Mouse (Mus musculus) CH12.LX (cell line): Measurements from ENCODE around the gene Fam92b. TPM values are rescaled to one million over a fixed set of nuclear protein-coding genes. Genes with fewer than 3 reads are reported as not detected.

ENCODE experiments used
- DNase-seq: peaks from one replicate; pipeline ENCODE4 v3.0.0-alpha.2; 2013; ENCODE audit errors: extremely low read depth
- H3K27ac ChIP-seq: 2 replicates; pipeline ENCODE4 v1.5.1; 2012; ENCODE audit warnings: low read depth, mild to moderate bottlenecking, control low read depth, moderate library complexity; ENCODE audit not compliant: insufficient read depth
- H3K27me3 ChIP-seq: replicated peaks from 2 replicates; pipeline ENCODE3; 2012; ENCODE audit warnings: inconsistent platforms
- H3K36me3 ChIP-seq, 2 experiments: replicated peaks in 1 of 2; 2 replicates each; pipeline versions ENCODE3 to v1.6.1; 2012; ENCODE audit warnings: inconsistent platforms in 1 of 2, low read length in 1 of 2, mild to moderate bottlenecking in 1 of 2, mixed read lengths in 1 of 2, moderate library complexity in 1 of 2; ENCODE audit not compliant: control insufficient read depth in 1 of 2, insufficient read depth in 1 of 2
- H3K4me1 ChIP-seq, 2 experiments: 2 replicates each; pipeline ENCODE4 v1.6.1; 2012; ENCODE audit warnings: inconsistent platforms in 1 of 2, moderate library complexity in 1 of 2; ENCODE audit not compliant: insufficient read depth in 2 of 2, control insufficient read depth in 1 of 2
- H3K4me2 ChIP-seq: 2 replicates; pipeline ENCODE4 v1.6.1; 2012; ENCODE audit warnings: low read depth, mild to moderate bottlenecking, control low read depth; ENCODE audit not compliant: poor library complexity, insufficient read depth, severe bottlenecking
- H3K4me3 ChIP-seq, 3 experiments: fragments of 150-350 bp in 1 of 3; sonication (generic) in 1 of 3; replicated peaks in 1 of 3; 2 replicates each; pipeline versions ENCODE3 to v1.5.1; 2011 to 2012; ENCODE audit warnings: low read depth in 2 of 3, low read length in 2 of 3, mild to moderate bottlenecking in 2 of 3, moderate library complexity in 2 of 3, control low read depth in 1 of 3, improper control_type of control experiment in 1 of 3, inconsistent platforms in 1 of 3, mixed read lengths in 1 of 3; ENCODE audit not compliant: poor library complexity in 1 of 3
- H3K79me2 ChIP-seq: replicated peaks from 2 replicates; pipeline ENCODE4 v1.6.1; 2012; ENCODE audit warnings: mild to moderate bottlenecking, moderate library complexity; ENCODE audit not compliant: control insufficient read depth, poor library complexity, insufficient read depth, severe bottlenecking; ENCODE audit errors: extremely low read depth
- H3K9ac ChIP-seq: 2 replicates; pipeline ENCODE4 v1.6.1; 2012; ENCODE audit warnings: low read depth, mild to moderate bottlenecking, control low read depth, moderate library complexity; ENCODE audit not compliant: insufficient read depth
- H3K9me3 ChIP-seq: replicated peaks from 2 replicates; pipeline ENCODE3; 2012; ENCODE audit warnings: low read length, inconsistent platforms, mixed read lengths
- BHLHE40 ChIP-seq: IDR thresholded peaks from 2 replicates; pipeline ENCODE4 v1.6.1; 2011; ENCODE audit warnings: mild to moderate bottlenecking, low read depth, low read length, improper control_type of control experiment
- GABPA ChIP-seq: IDR thresholded peaks from 2 replicates; pipeline ENCODE4 v1.6.1; 2012; ENCODE audit warnings: low read depth, low read length, improper control_type of control experiment, inconsistent platforms; ENCODE audit not compliant: insufficient replicate concordance
- JUN ChIP-seq: IDR thresholded peaks from 2 replicates; pipeline ENCODE4 v1.6.1; 2011; ENCODE audit warnings: low read depth, mild to moderate bottlenecking, low read length, improper control_type of control experiment, moderate library complexity; ENCODE audit not compliant: insufficient read depth
- KAT2A ChIP-seq: IDR thresholded peaks from 2 replicates; pipeline ENCODE4 v1.6.1; 2012; ENCODE audit warnings: low read length, improper control_type of control experiment, inconsistent platforms; ENCODE audit not compliant: insufficient replicate concordance
- MEF2A ChIP-seq: IDR thresholded peaks from 2 replicates; pipeline ENCODE4 v1.6.1; 2014; ENCODE audit warnings: low read depth, mild to moderate bottlenecking, inconsistent platforms, low read length, improper control_type of control experiment, borderline replicate concordance
- MXI1 ChIP-seq: IDR thresholded peaks from 2 replicates; pipeline ENCODE4 v1.6.1; 2011; ENCODE audit warnings: mild to moderate bottlenecking, low read depth, low read length, improper control_type of control experiment
- NELFE ChIP-seq: IDR thresholded peaks from 2 replicates; pipeline ENCODE4 v1.6.1; 2011; ENCODE audit warnings: low read depth, low read length, improper control_type of control experiment
- RCOR1 ChIP-seq: conservative IDR thresholded peaks from 2 replicates; pipeline ENCODE4 v1.6.1; 2012; ENCODE audit warnings: low read depth, mild to moderate bottlenecking, inconsistent platforms, low read length, improper control_type of control experiment
- TCF12 ChIP-seq: IDR thresholded peaks from 2 replicates; pipeline ENCODE4 v1.6.1; 2014; ENCODE audit warnings: low read depth, mild to moderate bottlenecking, inconsistent platforms, low read length, improper control_type of control experiment
- ZC3H11A ChIP-seq: IDR thresholded peaks from 2 replicates; pipeline ENCODE4 v1.6.1; 2012; ENCODE audit warnings: low read depth, mild to moderate bottlenecking, inconsistent platforms, low read length, improper control_type of control experiment
- ZKSCAN1 ChIP-seq: IDR thresholded peaks from 2 replicates; pipeline ENCODE4 v1.6.1; 2012; ENCODE audit warnings: low read depth, inconsistent platforms, low read length, improper control_type of control experiment, borderline replicate concordance
- ZMIZ1 ChIP-seq: IDR thresholded peaks from 2 replicates; pipeline ENCODE4 v1.6.1; 2012; ENCODE audit warnings: low read depth, mild to moderate bottlenecking, inconsistent platforms, low read length, improper control_type of control experiment
- dilution Hi-C: fragments of 300-500 bp; cut with MboI; formaldehyde crosslinking; loops from 2 replicates; pipeline ENCODE4 v1.14.3; 2020; ENCODE audit warnings: low sequenced_read_pairs; ENCODE audit not compliant: extremely low pct_unique_long_range_greater_than_20kb, extremely low pct_ligation_motif_present
- in situ Hi-C: fragments of 300-500 bp; cut with MboI; formaldehyde crosslinking; loops from 3 replicates; pipeline ENCODE4 v1.14.3; 2019; ENCODE audit warnings: low sequenced_read_pairs, low pct_ligation_motif_present, low pct_unique_long_range_greater_than_20kb, mixed read lengths
- polyA plus RNA-seq: library from polyadenylated mRNA; unstranded; fragments of >175 nt; gene quantifications from 2 replicates; pipeline ENCODE4 v1.2.1, GENCODE M21; 2012; ENCODE audit warnings: low read depth; ENCODE audit not compliant: insufficient read length
- total RNA-seq, 2 experiments: library from RNA; depleted of rRNA; stranded (reverse); fragments of 300-350 nt in 1 of 2; fragments of >200 nt in 1 of 2; gene quantifications; 2 replicates each; pipeline ENCODE4 v1.2.3; 2012 to 2014

Gene Fam92b
- total and polyA plus RNA-seq, 3 experiments: not detected

- Histone ChIP-seq H3K9me3 (no peaks in the 10 kb centered on the region), H3K4me1 (no peaks in the 10 kb centered on the region), H3K27me3 (peaks cover 97% of the 10 kb centered on the region), H3K27ac (no peak overlapping the region), H3K79me2 (no peaks in the 10 kb centered on the region), H3K36me3 (no peaks in the 10 kb centered on the region), H3K9ac (no peak overlapping the region), H3K4me2 (no peak overlapping the region), H3K4me3 (no peak overlapping the region)
- dilution Hi-C loops (no loop called here), in situ Hi-C loops (no loop called here)
- no peak for DNase-seq
- TF ChIP-seq RCOR1: no peak
Observed at GRCm38 (mm10) chr8:120160366-120160765, 16.9 kb downstream of the Fam92b start.

GRCm38 (mm10) chr8:120152636-120153035 lies 24.6 kb downstream of the Fam92b start:
- no peaks in the 10 kb centered on the region for H3K79me2 ChIP-seq
- no peaks in the 10 kb centered on the region for H3K36me3 ChIP-seq
- H3K4me2 ChIP-seq: no peak overlapping the region
- TF ChIP-seq BHLHE40 (no peak), KAT2A (no peak), NELFE (no peak), ZMIZ1 (no peak), MEF2A (no peak), JUN (no peak), MXI1 (no peak), GABPA (no peak), TCF12 (no peak), ZC3H11A (no peak)
- no peak for DNase-seq
- peaks cover 85% of the 10 kb centered on the region for H3K27me3 ChIP-seq
- in situ Hi-C loops: no loop called here
- no peaks in the 10 kb centered on the region for H3K9me3 ChIP-seq
- H3K9ac ChIP-seq: no peak overlapping the region
- dilution Hi-C loops: no loop called here
- no peak overlapping the region for H3K27ac ChIP-seq
- H3K4me1 ChIP-seq: no peaks in the 10 kb centered on the region
- H3K4me3 ChIP-seq: no peak overlapping the region

DNA sequence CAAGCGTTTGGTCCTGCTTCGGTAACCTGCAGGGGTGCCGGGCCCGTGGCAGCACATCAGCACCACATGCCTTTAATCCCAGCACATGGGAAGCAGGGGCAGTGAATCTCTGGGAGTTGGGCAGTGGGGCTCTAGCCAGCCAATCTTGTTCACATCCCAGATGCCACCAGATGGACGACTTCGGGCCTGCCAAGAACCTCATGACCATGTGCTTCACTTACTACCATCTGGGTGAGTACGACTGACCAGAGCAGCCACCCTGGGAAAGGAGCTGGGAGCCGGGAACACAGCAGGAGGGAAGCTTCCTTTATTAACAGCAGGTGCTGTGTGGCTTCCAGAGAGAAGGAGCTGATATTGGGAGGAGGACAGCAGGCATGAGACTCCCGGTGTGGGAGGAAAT lies 26.1 kb downstream of the Fam92b start:
- no peaks in the 10 kb centered on the region for H3K9me3 ChIP-seq
- no peak overlapping the region for H3K4me3 ChIP-seq
- H3K9ac ChIP-seq: no peak overlapping the region
- H3K36me3 ChIP-seq: no peaks in the 10 kb centered on the region
- H3K4me2 ChIP-seq: no peak overlapping the region
- H3K79me2 ChIP-seq: no peaks in the 10 kb centered on the region
- no peak overlapping the region for H3K27ac ChIP-seq
- H3K27me3 ChIP-seq: peaks cover 83% of the 10 kb centered on the region
- dilution Hi-C loops: no loop called here
- in situ Hi-C loops: no loop called here
- no peak for DNase-seq
- no peaks in the 10 kb centered on the region for H3K4me1 ChIP-seq
- TF ChIP-seq BHLHE40 (no peak), ZKSCAN1 (no peak), ZMIZ1 (no peak)
